Mouse (Mus musculus): Measurements from ENCODE around the gene 1700037C18Rik.
"Not testable (repeated sequence)": the region's sequence is repeated elsewhere in the genome, so short reads cannot be mapped to it uniquely, and the experiment has no call there.

The 1700037C18Rik gene

DNA sequence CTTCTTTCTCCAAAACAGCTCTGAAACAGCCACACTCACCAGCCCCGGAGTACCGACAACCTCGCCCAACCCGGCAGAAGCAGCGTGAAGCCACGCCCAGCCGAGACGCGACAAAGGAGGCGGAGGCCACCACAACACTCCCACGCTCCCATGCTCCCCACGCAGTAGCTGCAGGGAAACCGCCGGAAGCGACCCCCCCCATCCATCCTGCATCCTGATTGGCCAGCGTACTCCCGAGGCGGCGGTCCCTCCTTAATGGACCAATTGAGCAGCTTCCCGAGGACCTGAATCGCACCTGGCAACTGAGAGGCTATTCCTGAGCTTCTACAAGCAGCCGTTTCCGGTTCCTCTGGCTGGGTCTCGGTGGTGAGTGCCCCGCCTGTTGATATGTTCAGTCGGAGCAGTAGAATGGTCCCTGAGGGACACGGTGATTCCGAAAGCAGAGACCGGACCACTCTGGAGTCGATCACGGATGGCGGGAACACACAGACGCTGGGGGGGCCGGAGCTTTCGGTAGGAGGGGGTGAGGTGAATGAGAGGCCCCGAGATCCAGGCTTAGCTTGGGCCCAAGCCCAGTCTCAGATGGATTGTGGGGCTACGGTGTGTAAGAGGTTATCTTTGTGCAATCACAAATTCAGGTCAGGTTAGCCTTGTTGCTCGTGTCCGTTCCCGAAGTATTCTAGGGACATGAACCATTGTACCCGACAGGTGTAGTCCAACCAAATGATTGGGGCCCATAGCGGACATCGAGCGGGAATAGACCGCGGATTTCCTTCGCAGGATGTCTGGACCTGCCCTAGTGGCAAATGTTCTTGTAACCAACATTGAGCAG lies 36.1 kb downstream of the 1700037C18Rik start, which contains the start of gene Naa60:
TSS of gene Naa60 (plus strand) at position 160 of the 832 bp plus-strand sequence.
- DNase-seq (ENCODE audit: low read depth, low spot score): peak; percentile 68

- DNase-seq (ENCODE audit: low read depth, low spot score): no peak
Observed at GRCm38 (mm10) chr16:3871815-3872214, 36.7 kb downstream of the 1700037C18Rik start.

GRCm38 (mm10) chr16:3859254-3859653 lies 49.2 kb downstream of the 1700037C18Rik start:
- DNase-seq (ENCODE audit: low read depth, low spot score): no peak

DNA sequence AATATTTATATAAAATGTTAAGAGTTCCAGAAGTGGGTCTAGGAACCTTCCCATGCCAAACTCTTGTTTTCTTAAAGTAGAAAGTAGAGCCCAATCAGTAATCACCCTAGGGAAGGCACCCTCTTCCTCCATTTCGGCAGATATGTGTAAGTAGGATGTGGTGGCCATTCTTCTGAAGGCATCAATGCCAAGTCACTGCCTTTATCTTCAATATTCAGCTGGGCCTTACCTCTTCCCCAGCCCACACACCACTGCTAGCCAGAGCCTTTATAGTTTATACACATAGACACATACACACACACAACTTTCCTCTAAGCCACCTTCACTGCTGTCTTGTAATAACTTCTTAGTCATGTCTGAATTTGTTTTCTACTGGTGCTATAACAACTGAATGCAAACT lies 52.7 kb downstream of the 1700037C18Rik start:
- DNase-seq (ENCODE audit: low read depth, low spot score): no peak

DNA sequence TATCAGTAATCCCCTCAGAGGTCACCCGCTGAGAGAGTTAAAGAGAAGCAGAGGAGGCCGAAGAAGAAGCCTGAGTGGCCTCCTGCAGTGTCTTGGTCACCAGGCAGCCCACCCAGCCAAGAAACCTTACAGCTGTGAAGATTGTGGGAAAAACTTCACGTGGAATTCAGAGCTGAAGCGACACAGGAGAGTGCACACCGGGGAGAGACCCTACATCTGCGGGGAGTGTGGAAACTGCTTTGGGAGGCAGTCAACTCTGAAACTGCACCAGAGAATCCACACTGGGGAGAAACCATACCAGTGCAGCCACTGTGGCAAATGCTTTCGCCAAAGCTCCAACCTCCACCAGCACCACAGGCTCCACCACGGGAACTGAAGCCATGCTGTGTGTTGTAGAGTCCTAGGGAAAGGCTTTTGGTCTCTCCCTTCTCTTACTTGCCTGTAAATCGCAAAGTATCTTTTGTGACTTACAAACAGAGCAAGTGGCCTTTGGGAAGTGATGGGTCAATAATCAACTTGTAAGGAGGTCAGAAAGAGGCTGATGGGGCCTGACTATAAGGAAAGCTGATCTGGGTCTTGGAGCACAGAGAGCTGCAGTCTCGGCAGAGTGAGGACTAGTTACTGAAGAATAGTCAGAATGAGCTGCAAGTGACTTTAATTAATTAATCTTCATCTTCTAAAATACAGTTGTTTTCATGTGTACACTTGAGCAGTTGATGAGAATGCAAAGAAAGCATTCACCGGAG lies 53.9 kb downstream of the 1700037C18Rik start:
- DNase-seq (ENCODE audit: low read depth, low spot score): no peak

- no peak for DNase-seq (ENCODE audit: low read depth, low spot score)
Observed at GRCm38 (mm10) chr16:3852586-3852985, 55.9 kb downstream of the 1700037C18Rik start.

DNA sequence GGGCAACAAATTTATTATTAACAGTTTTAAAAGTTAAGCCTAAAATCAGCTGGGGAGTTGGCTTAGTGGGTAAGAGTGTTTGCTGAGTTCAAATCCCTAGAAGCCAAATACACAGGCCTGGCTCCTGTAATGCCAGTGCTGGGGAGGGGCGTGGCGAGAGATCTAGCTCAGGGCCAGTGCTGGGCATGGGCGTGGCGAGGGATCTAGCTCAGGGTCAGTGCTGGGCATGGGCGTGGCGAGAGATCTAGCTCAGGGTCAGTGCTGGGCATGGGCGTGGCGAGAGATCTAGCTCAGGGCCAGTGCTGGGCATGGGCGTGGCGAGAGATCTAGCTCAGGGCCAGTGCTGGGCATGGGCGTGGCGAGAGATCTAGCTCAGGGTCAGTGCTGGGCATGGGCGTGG lies 57.2 kb downstream of the 1700037C18Rik start:
- DNase-seq (ENCODE audit: low read depth, low spot score): not testable (repeated sequence)

DNA sequence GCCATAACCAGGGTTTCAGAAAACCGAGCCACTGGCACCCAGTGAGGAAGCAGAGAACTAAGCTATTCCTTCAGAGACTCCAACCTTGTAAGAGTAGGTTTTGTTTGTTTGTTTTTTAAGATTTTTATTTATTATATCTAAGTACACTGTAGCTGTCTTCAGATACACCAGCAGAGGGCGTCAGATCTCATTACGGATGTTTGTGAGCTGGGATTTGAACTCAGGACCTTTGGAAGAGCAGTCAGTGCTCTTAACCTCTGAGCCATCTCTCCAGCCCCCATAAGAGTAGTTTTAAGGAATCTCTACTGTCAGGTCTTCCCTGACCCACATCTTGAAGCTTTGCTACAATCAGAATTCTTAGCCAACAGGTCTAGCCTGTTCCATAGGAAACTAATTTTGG lies 60.1 kb downstream of the 1700037C18Rik start:
- DNase-seq (ENCODE audit: low read depth, low spot score): no peak

DNA sequence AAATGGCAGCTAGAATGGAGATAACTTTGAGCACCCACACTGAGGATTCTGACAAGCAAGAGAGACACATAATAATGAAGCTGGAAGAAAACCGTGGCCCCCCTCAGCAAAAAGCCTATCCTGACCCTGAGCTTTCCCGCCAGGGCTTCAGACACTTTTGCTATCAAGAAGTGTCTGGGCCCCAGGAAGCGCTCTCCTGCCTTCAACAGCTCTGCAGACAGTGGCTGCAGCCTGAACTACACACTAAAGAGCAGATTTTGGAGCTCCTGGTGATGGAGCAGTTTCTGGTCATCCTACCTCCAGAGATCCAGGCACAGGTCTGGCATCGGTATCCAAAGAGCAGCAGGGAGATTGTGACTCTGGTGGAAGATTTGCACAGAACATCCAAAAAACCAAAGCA lies 60.6 kb downstream of the 1700037C18Rik start:
- no peak for DNase-seq (ENCODE audit: low read depth, low spot score)

DNA sequence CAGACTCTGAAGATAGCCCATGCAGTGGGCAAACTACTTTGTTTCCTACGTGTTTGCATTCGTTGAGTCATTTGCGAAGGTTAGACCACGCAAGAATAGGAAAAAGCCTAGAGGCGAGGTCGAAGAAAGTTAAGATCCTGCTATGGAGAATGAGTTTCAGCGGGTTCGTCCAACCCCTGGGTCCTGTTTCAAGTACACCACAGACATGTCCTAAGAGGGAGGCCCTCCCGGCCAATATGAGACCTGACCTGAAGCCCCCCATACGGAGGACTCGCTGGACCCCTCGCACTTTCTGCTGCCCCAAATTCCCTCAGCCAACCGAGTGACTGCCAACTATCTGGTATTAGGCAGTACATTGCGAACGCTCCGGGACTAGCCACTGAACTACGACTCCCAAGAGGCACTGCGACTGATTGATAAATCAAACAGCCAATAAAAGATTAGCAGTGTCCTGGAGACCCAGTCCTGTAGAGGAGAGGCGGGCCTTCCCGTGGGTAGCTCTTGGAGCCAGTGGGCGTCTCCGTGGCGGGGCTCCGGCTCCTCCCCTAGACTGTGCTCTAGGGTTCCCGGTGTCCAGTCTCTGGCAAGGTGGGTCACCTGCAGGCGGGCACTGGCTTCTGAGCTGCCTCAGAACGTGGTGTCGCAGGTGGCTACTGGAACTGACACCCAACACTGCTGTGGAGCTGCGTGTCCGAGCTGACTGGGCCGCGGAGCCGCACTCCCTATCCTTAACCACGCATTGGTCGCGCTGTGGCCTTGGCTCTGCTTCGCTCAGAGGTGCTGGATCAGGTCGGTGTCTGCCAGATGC lies 61.6 kb downstream of the 1700037C18Rik start, which contains the start of gene Zfp174:
TSS of gene Zfp174 (plus strand) at position 558 of the 808 bp plus-strand sequence.
- peak; percentile 91 for DNase-seq (ENCODE audit: low read depth, low spot score)

Measured in c-Kit-negative CD71-positive TER-119-positive erythroid progenitor cells, embryonic 14.5 days (primary cell).